8 mouse cellular contexts compared by ENCODE assay signal in genomic region chr2:12418121-12418520, GRCm38 (mm10). TPM values are rescaled to one million over a fixed set of nuclear protein-coding genes. Genes with fewer than 3 reads are reported as not detected.
DNase-seq lines count a peak whose midpoint lies in the region; ATAC-seq lines count a peak whose summit lies in the region.

No protein-coding gene starts in this region.

- peaks cover 8% of the 10 kb centered on the region for H3K4me1 ChIP-seq in embryonic facial prominence, embryonic 12.5 days
- peaks cover 8% of the 10 kb centered on the region for H3K4me1 ChIP-seq in kidney, embryonic 16.5 days (ENCODE audit: insufficient read depth, low read length)
- peaks cover 9% of the 10 kb centered on the region; the same call in 1 of the 2 replicates for H3K4me1 ChIP-seq in midbrain, embryonic 11.5 days (ENCODE audit: control insufficient read depth, insufficient read depth, low read length)

- H3K27ac ChIP-seq in embryonic facial prominence, embryonic 12.5 days: no peak overlapping the region
- H3K27ac ChIP-seq in kidney, embryonic 16.5 days (ENCODE audit: low read length): no peak overlapping the region
- H3K27ac ChIP-seq in midbrain, embryonic 11.5 days (ENCODE audit: low read depth, low read length): no peak overlapping the region

- H3K4me2 ChIP-seq in embryonic facial prominence, embryonic 12.5 days (replicated peaks): peak overlapping the region; percentile 79
- H3K4me2 ChIP-seq in kidney, embryonic 16.5 days (replicated peaks; ENCODE audit: low read depth, low read length): peak overlapping the region; percentile 70
- peak overlapping the region; percentile 76 for H3K4me2 ChIP-seq in midbrain, embryonic 11.5 days

- no peaks in the 10 kb centered on the region for H3K27me3 ChIP-seq in embryonic facial prominence, embryonic 12.5 days
- H3K27me3 ChIP-seq in kidney, embryonic 16.5 days (ENCODE audit: insufficient read depth, low read length): no peaks in the 10 kb centered on the region
- H3K27me3 ChIP-seq in midbrain, embryonic 11.5 days (ENCODE audit: control insufficient read depth, insufficient read depth, low read length): no peaks in the 10 kb centered on the region

- H3K4me3 ChIP-seq in embryonic facial prominence, embryonic 12.5 days: peak overlapping the region; percentile 86
- peak overlapping the region; percentile 75 for H3K4me3 ChIP-seq in kidney, embryonic 16.5 days (ENCODE audit: low read length)
- peak overlapping the region; percentile 84 for H3K4me3 ChIP-seq in midbrain, embryonic 11.5 days (ENCODE audit: low read depth, low read length)

- H3K9me3 ChIP-seq in embryonic facial prominence, embryonic 12.5 days: no peaks in the 10 kb centered on the region
- H3K9me3 ChIP-seq in kidney, embryonic 16.5 days (ENCODE audit: low read length): no peaks in the 10 kb centered on the region
- no peaks in the 10 kb centered on the region for H3K9me3 ChIP-seq in midbrain, embryonic 11.5 days (ENCODE audit: control insufficient read depth, low read length)

- intact Hi-C loops in gastrocnemius, postnatal 14 days (cut with DNase I; ENCODE audit: low total_unique reads): no loop called here

- peak overlapping the region; percentile 76 for H3K9ac ChIP-seq in embryonic facial prominence, embryonic 12.5 days
- peak overlapping the region; percentile 76 for H3K9ac ChIP-seq in kidney, embryonic 16.5 days (replicated peaks; ENCODE audit: low read length)
- peak overlapping the region; percentile 78; the same call in 1 of the 2 replicates for H3K9ac ChIP-seq in midbrain, embryonic 11.5 days (ENCODE audit: low read length)

- no peak for ATAC-seq in embryonic facial prominence, embryonic 12.5 days (ENCODE audit: insufficient number of reproducible peaks, insufficient read depth, low FRiP score, low TSS enrichment)
- ATAC-seq in kidney, embryonic 16.5 days (ENCODE audit: low FRiP score, low TSS enrichment): no peak
- ATAC-seq in midbrain, embryonic 11.5 days (ENCODE audit: low FRiP score): no peak

- WGBS in embryonic facial prominence, embryonic 12.5 days: 43% methylated on average over 8 of the region's 8 CpGs
- WGBS in kidney, embryonic 16.5 days: 44% methylated on average over 8 of the region's 8 CpGs
- WGBS in midbrain, embryonic 11.5 days: 52% methylated on average over 8 of the region's 8 CpGs

- DNase-seq in adrenal gland, postnatal 14 days: peak; percentile 5
- DNase-seq in adrenal gland, adult 8-10 months: no peak
- peak; percentile 45 for DNase-seq in 416B (ENCODE audit: low read depth)
- no peak for DNase-seq in midbrain, embryonic 11.5 days (ENCODE audit: low spot score, missing footprints)
- DNase-seq in gastrocnemius, postnatal 14 days: no peak
- no peak for DNase-seq in gastrocnemius, adult 8-10 months (ENCODE audit: low spot score in 2 of 2)

- H3K36me3 ChIP-seq in embryonic facial prominence, embryonic 12.5 days: no peaks in the 10 kb centered on the region
- H3K36me3 ChIP-seq in kidney, embryonic 16.5 days (ENCODE audit: insufficient read depth, low read length): no peaks in the 10 kb centered on the region
- H3K36me3 ChIP-seq in midbrain, embryonic 11.5 days (ENCODE audit: control insufficient read depth, insufficient read depth, low read length): no peaks in the 10 kb centered on the region

RNA-seq across cellular contexts. Expression of gene Mindy3, which starts 1.1 kb away (rescaled TPM):
- total RNA-seq in adrenal gland, postnatal 14 days (2021): 39.4 and 48.3 TPM in 2 replicates
- total RNA-seq in adrenal gland, adult 8-10 months (2022): 10 to 100 TPM; 42.5 to 50.1 (median 46.7) TPM
- polyA plus RNA-seq in embryonic facial prominence, embryonic 12.5 days (2016; fragmentation: Nextera tagmentation; extraction: Ambion mirVana): 24.1 and 27.4 TPM in 2 replicates
- polyA plus RNA-seq in kidney, embryonic 16.5 days (2015; fragmentation: Nextera tagmentation; extraction: Ambion mirVana): 35.4 and 37.9 TPM in 2 replicates
- 43.8 and 48.3 TPM in 2 replicates for polyA plus RNA-seq in midbrain, embryonic 11.5 days (2014; fragmentation: Nextera tagmentation; extraction: Ambion mirVana)
- total RNA-seq in gastrocnemius, postnatal 14 days (2021): 10 to 100 TPM; 11.9 to 12.1 TPM
- 10 to 100 TPM in 1 of 4 experiments, 1 to 10 TPM in 3; 7.8 to 12.2 (median 8.3) TPM for total RNA-seq in gastrocnemius, adult 8-10 months (2022)

Comparison
In these comparisons a context has a peak if more than half of its experiments do, and no peak if none do; other contexts are left out.
1. DNase-seq: peak in adrenal gland, postnatal 14 days (single experiment) and 416B (single experiment); none in adrenal gland, adult 8-10 months (single experiment), midbrain, embryonic 11.5 days (single experiment), gastrocnemius, postnatal 14 days (single experiment) and gastrocnemius, adult 8-10 months (0 of 2).
2. Peak in every context shown above with its lines, with median percentiles within 50 percentile points of each other: H3K4me2 ChIP-seq, H3K4me3 ChIP-seq and H3K9ac ChIP-seq.